Mouse (Mus musculus) thymus, postnatal 0 days (tissue): ENCODE results near the gene Gm13043. TPM values are rescaled to one million over a fixed set of nuclear protein-coding genes. Genes with fewer than 3 reads are reported as not detected.
"Not testable (repeated sequence)": the region's sequence is repeated elsewhere in the genome, so short reads cannot be mapped to it uniquely, and the experiment has no call there.

Experiments used
- DNase-seq: peaks from one replicate; pipeline ENCODE4 v3.0.0-alpha.2; 2015; ENCODE audit warnings: low spot score
- polyA plus RNA-seq: library from polyadenylated mRNA; unstranded; fragments of >200 nt; fragmentation: Nextera tagmentation; extraction: Ambion mirVana; gene quantifications from 2 replicates; pipeline ENCODE4 v1.2.1, GENCODE M21; 2015

Gene Gm13043
- polyA plus RNA-seq = not detected in 2 replicates

DNA sequence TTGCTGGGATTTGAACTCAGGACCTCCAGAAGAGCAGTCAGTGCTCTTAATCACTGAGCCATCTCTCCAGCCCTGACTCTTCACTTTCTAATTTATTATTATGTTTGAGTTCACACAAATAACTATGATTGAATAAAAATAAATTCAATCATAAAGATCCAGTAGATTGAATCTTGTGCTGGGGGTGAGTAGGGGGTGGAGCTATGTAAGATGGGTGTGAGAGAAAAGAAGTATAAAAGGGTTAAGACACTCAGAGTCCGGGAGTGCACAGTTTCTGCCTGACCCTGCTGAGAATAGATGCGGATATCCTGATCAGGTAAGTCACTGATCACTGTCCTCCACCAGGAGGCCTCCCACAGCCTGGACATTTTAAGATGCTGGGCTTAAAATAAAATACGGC lies at the start of gene Gm13043:
Gene Gm13043, plus strand, starts transcription at position 301 of the 400 bp plus-strand sequence.
- no peak for DNase-seq

DNA sequence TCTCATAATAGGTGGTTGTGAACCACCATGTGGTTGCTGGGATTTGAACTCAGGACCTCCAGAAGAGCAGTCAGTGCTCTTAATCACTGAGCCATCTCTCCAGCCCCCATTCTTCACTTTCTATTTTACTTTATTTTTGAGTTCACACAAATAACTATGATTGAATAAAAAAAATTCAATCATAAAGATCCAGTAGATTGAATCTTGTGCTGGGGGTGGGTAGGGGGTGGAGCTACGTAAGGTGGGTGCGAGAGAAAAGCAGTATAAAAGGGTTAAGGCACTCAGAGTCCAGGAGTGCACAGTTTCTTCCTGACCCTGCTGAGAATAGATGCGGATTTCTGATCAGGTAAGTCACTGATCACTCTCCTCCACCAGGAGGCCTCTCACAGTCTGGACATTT lies 24.5 kb downstream of the Gm13043 start, which contains the start of gene Gm13040:
Gene Gm13040, plus strand, starts transcription at position 301 of the 400 bp plus-strand sequence.
- not testable (repeated sequence) for DNase-seq

DNA sequence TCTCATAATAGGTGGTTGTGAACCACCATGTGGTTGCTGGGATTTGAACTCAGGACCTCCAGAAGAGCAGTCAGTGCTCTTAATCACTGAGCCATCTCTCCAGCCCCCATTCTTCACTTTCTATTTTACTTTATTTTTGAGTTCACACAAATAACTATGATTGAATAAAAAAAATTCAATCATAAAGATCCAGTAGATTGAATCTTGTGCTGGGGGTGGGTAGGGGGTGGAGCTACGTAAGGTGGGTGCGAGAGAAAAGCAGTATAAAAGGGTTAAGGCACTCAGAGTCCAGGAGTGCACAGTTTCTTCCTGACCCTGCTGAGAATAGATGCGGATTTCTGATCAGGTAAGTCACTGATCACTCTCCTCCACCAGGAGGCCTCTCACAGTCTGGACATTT lies 40.3 kb downstream of the Gm13043 start, which contains the start of the genes BC080695 and Gm13057:
Gene BC080695, plus strand, starts transcription at position 301 of the 400 bp plus-strand sequence.
Gene Gm13057, plus strand, starts transcription at position 310 of the 400 bp plus-strand sequence.
- DNase-seq = not testable (repeated sequence)

Other genes with a start within 250 kb of the Gm13043 start
- gene Pdpn, start 211.8 kb upstream of the Gm13043 start, polyA plus RNA-seq = 20.0 and 20.2 TPM in 2 replicates
- gene Lrrc38, start 161.6 kb upstream of the Gm13043 start, polyA plus RNA-seq = not detected in 2 replicates
- not detected in 2 replicates for gene Pramel1, start 116.9 kb upstream of the Gm13043 start, polyA plus RNA-seq
- gene Pramef8, start 98.9 kb upstream of the Gm13043 start, polyA plus RNA-seq = 17.9 and 19.1 TPM in 2 replicates
- gene Oog4, start 61.0 kb upstream of the Gm13043 start, polyA plus RNA-seq = not detected in 2 replicates
- gene Gm13040, start 24.6 kb downstream of the Gm13043 start, polyA plus RNA-seq = not detected in 2 replicates
- not detected in 2 replicates for gene BC080695, start 40.4 kb downstream of the Gm13043 start, polyA plus RNA-seq
- not detected in 2 replicates for gene Gm13057, start 40.4 kb downstream of the Gm13043 start, polyA plus RNA-seq
- gene Gm13083, start 103.7 kb downstream of the Gm13043 start, polyA plus RNA-seq = not detected in 2 replicates
- gene Gm13088, start 145.9 kb downstream of the Gm13043 start, polyA plus RNA-seq = not detected in 2 replicates
- not detected in 2 replicates for gene Gm13089, start 191.4 kb downstream of the Gm13043 start, polyA plus RNA-seq
- gene Gm13078, start 208.1 kb downstream of the Gm13043 start, polyA plus RNA-seq = not detected in 2 replicates